Mouse (Mus musculus) cerebellum, adult 18-20 months (tissue): Measurements from ENCODE around the gene Pawr.

Source experiments
- DNase-seq, 2 experiments: peaks; one replicate each; pipeline ENCODE4 v3.0.0; 2021

Pawr gene

GRCm38 (mm10) chr10:108331784-108332561 is at the start of gene Pawr:
TSS of gene Pawr (plus strand) at chr10:108332121.
- peak; percentile 52 to 68 for DNase-seq

GRCm38 (mm10) chr10:108282351-108282750 is 49.6 kb upstream of the Pawr start:
- DNase-seq, result no peak

- no peak for DNase-seq
Measured at GRCm38 (mm10) chr10:108283418-108283817, 48.5 kb upstream of the Pawr start.

- no peak for DNase-seq
Measured at GRCm38 (mm10) chr10:108283837-108284236, 48.1 kb upstream of the Pawr start.

- DNase-seq, result no peak
Measured at GRCm38 (mm10) chr10:108284445-108284844, 47.5 kb upstream of the Pawr start.

GRCm38 (mm10) chr10:108284977-108285376 is 46.9 kb upstream of the Pawr start:
- DNase-seq, result no peak

GRCm38 (mm10) chr10:108286658-108287437 is 45.1 kb upstream of the Pawr start:
- DNase-seq, result no peak

GRCm38 (mm10) chr10:108287438-108287801 is 44.5 kb upstream of the Pawr start:
- DNase-seq, result no peak

GRCm38 (mm10) chr10:108290046-108290445 is 41.9 kb upstream of the Pawr start:
- no peak for DNase-seq

GRCm38 (mm10) chr10:108291688-108292471 is 40.0 kb upstream of the Pawr start:
- DNase-seq, result no peak

GRCm38 (mm10) chr10:108292651-108293050 is 39.3 kb upstream of the Pawr start:
- DNase-seq, result no peak

- no peak for DNase-seq
Measured at GRCm38 (mm10) chr10:108293620-108294195, 38.2 kb upstream of the Pawr start.

GRCm38 (mm10) chr10:108294766-108295165 is 37.2 kb upstream of the Pawr start:
- no peak for DNase-seq

- DNase-seq, result no peak
Measured at GRCm38 (mm10) chr10:108296446-108296845, 35.5 kb upstream of the Pawr start.

GRCm38 (mm10) chr10:108298261-108298660 is 33.7 kb upstream of the Pawr start:
- no peak for DNase-seq

- no peak for DNase-seq
Measured at GRCm38 (mm10) chr10:108298841-108299545, 32.9 kb upstream of the Pawr start.

- DNase-seq, result no peak
Measured at GRCm38 (mm10) chr10:108299828-108300227, 32.1 kb upstream of the Pawr start.

GRCm38 (mm10) chr10:108300843-108301242 is 31.1 kb upstream of the Pawr start:
- DNase-seq, result peak; percentile 79 to 83

- no peak for DNase-seq
Measured at GRCm38 (mm10) chr10:108307772-108308171, 24.1 kb upstream of the Pawr start.

GRCm38 (mm10) chr10:108310195-108310594 is 21.7 kb upstream of the Pawr start:
- DNase-seq, result no peak

- DNase-seq, result no peak
Measured at GRCm38 (mm10) chr10:108311396-108311795, 20.5 kb upstream of the Pawr start.

GRCm38 (mm10) chr10:108313845-108314244 is 18.1 kb upstream of the Pawr start:
- DNase-seq, result no peak
